ENCODE assay signal across 11 mouse cellular contexts in the genomic region with DNA sequence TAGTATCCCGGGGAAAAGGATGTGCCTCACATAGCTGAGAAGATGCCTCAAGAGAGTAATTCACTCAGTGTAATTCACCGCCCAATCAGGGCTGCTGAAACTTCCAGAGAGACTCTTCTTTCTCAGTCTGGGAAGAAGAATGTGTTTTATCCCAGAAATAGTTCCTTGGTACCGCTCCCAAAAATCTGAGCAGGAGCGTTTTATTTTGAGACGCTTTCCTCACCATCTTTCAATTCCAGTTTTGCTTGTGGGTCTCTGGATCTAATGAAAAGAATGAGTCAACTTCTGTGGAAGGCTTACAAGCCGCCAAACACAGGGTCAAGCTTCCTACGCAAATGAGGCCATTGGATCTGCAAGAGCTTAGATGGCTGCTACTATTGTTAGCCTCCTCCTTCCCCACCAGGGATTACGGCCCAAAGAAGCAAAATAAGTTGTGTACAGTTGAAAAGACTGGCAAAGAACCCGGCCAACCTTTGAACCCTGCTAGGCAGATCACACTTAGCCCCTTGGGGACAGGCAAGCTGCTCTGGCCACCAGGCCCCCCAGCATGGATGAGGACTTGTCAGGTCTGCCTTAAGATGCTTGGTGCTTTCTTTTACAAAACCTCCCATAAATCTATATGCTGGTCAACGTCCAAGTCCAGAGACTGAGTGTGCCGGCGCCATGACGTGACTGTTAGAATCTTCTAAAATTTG. TPM values are rescaled to one million over a fixed set of nuclear protein-coding genes. Genes with fewer than 3 reads are reported as not detected.
DNase-seq lines count a peak whose midpoint lies in the region; ATAC-seq and TF ChIP-seq lines count a peak whose summit lies in the region.
"Had no signal": no experiment of that assay in that cellular context is flagged by ENCODE, and none has a peak within 500 bp of the region (broad histone marks: within the 10 kb centered on the region; RNA-seq: fewer than 3 reads in every experiment).

No protein-coding gene starts in this region.

- DNase-seq in frontal cortex, postnatal 25 days (ENCODE audit: low spot score in 2 of 2), result no peak
- peak in 1 of 2 experiments; percentile 55 for DNase-seq in layer of hippocampus, adult 2 months (ENCODE audit: low spot score in 2 of 2)
- DNase-seq in layer of hippocampus, adult 8-10 months (ENCODE audit: low spot score in 2 of 2), result no peak
- peak; percentile 89 for DNase-seq in brain, adult 2 months (ENCODE audit: low read depth, low spot score)
- DNase-seq in left cerebral cortex, adult 18-20 months (ENCODE audit: low spot score in 2 of 2), result peak; percentile 51 to 66
- no peak for DNase-seq in adrenal gland, postnatal 4 days (ENCODE audit: low spot score in 2 of 2)
- no peak for DNase-seq in thymus, postnatal 36 days
- DNase-seq: liver; lung, postnatal 14 days; thymus, adult 2 months had no signal

- peak overlapping the region; percentile 72 for H3K27ac ChIP-seq in layer of hippocampus, adult 2 months

- no peak overlapping the region for H3K4me3 ChIP-seq in layer of hippocampus, adult 2 months

- ATAC-seq in frontal cortex, adult (ENCODE audit: low TSS enrichment), result peak; percentile 79

- TF ChIP-seq CTCF in layer of hippocampus, adult 2 months (conservative IDR thresholded peaks at IDR 0.05), result no peak

RNA-seq across cellular contexts. Expression of a gene that starts 57.6 kb away (rescaled TPM):
- total RNA-seq in layer of hippocampus, adult 2 months (2021), result 10 to 100 TPM; 38.3 to 40.7 TPM
- 10 to 100 TPM; 40.5 to 49.8 (median 45.6) TPM for total RNA-seq in layer of hippocampus, adult 8-10 months (2022)
- 10 to 100 TPM; 56.9 to 63.9 TPM for total RNA-seq in left cerebral cortex, adult 18-20 months (2021)
- 1 to 10 TPM; 7.0 to 8.0 TPM for total RNA-seq in adrenal gland, postnatal 4 days (2021)

Comparison
In these comparisons a context has a peak if more than half of its experiments do, and no peak if none do; other contexts are left out.
1. DNase-seq: peak in brain, adult 2 months (single experiment) and left cerebral cortex, adult 18-20 months (2 of 2); none in frontal cortex, postnatal 25 days (0 of 2), layer of hippocampus, adult 8-10 months (0 of 2), adrenal gland, postnatal 4 days (0 of 2) and thymus, postnatal 36 days (0 of 2).
2. RNA of a gene that starts 57.6 kb away (total RNA-seq): 56.9 to 63.9 TPM in left cerebral cortex, adult 18-20 months, 40.5 to 49.8 TPM in layer of hippocampus, adult 8-10 months and 38.3 to 40.7 TPM in layer of hippocampus, adult 2 months; 7.0 to 8.0 TPM in adrenal gland, postnatal 4 days; every median in the first group is over 4 times any median in the second.